Mouse (Mus musculus) right cerebral cortex, postnatal 14 days (tissue): ENCODE measurements around the gene Mbtps1.

Experiments used
- DNase-seq: peaks from one replicate; pipeline ENCODE4 v3.0.0; 2022

Mbtps1 gene

GRCm38 (mm10) chr8:119558603-119559401, at the start of gene Mbtps1:
Gene Mbtps1 (minus strand): TSS chr8:119558735.
- DNase-seq = peak; percentile 97

DNA sequence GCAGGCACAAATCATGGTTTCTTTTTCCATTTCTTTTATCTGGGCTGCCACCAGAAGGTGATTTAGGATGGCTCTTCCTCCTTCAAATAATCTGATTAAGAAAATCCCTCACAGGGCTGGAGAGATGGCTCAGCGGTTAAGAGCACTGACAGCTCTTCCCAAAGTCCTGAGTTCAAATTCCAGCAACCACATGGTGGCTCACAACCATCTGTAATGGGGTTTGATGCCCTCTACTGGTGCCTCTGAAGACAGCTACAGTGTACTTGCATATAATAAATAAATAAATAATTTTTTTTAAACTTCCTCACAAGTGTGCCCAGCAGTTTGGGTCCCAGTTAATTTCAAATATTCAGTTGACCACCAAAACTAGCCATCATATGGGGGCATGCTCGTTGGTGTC, 47.7 kb upstream of the Mbtps1 start:
- no peak for DNase-seq

DNA sequence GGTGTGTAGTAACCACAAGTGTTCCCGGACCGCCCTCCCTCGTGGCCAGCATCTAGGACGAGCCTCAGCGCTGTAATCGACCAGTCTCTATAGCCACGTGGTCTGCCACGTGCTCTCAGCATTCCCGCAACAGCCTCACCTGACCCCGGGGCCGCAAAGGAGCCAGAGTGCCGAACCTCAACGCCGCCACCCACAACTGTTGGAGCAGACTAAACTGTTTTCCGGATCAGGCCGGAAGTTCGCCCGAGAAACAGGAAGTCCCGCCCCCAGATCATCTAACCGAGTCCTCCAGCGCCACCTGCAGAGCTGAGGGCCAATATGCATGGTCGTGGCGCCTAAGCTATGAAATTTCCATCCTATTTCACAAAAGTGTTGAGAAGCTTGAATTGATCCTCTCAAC, 46.5 kb upstream of the Mbtps1 start, which contains the start of gene Taf1c:
TSS of gene Taf1c (minus strand) at position 227 of the 400 bp plus-strand sequence.
- peak; percentile 93 for DNase-seq

- DNase-seq = no peak
Observed at GRCm38 (mm10) chr8:119604398-119604803, 45.9 kb upstream of the Mbtps1 start.

GRCm38 (mm10) chr8:119603771-119604170, 45.2 kb upstream of the Mbtps1 start:
- DNase-seq = no peak

DNA sequence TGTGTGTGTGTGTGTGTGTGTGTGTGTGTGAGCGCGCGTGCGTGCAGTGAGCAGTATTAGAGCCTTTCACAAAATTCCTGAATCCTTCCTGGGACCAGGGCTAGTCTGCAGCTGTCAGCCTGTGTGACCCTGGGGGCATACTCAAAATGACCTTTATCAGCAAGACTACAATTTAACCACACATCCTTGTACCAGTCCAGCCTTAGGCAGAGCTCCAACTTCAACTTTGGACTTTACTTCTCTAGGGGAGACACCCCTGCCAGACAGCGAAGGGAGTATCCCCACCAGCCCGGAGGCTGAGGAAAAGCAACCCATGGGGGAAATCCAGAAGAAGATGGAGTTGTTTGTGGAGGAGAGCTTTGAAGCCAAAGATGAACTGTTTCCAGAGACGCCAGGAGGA, 32.9 kb upstream of the Mbtps1 start:
- no peak for DNase-seq

- no peak for DNase-seq
Observed at GRCm38 (mm10) chr8:119590348-119590747, 31.8 kb upstream of the Mbtps1 start.

GRCm38 (mm10) chr8:119588844-119589243, 30.3 kb upstream of the Mbtps1 start:
- DNase-seq = no peak

- no peak for DNase-seq
Observed at GRCm38 (mm10) chr8:119588321-119588720, 29.8 kb upstream of the Mbtps1 start.

- DNase-seq = no peak
Observed at GRCm38 (mm10) chr8:119585901-119586300, 27.4 kb upstream of the Mbtps1 start.

- no peak for DNase-seq
Observed at GRCm38 (mm10) chr8:119580441-119581161, 22.1 kb upstream of the Mbtps1 start.

- DNase-seq = no peak
Observed at GRCm38 (mm10) chr8:119579096-119579495, 20.6 kb upstream of the Mbtps1 start.

GRCm38 (mm10) chr8:119575366-119575726, 16.8 kb upstream of the Mbtps1 start:
- DNase-seq = no peak

DNA sequence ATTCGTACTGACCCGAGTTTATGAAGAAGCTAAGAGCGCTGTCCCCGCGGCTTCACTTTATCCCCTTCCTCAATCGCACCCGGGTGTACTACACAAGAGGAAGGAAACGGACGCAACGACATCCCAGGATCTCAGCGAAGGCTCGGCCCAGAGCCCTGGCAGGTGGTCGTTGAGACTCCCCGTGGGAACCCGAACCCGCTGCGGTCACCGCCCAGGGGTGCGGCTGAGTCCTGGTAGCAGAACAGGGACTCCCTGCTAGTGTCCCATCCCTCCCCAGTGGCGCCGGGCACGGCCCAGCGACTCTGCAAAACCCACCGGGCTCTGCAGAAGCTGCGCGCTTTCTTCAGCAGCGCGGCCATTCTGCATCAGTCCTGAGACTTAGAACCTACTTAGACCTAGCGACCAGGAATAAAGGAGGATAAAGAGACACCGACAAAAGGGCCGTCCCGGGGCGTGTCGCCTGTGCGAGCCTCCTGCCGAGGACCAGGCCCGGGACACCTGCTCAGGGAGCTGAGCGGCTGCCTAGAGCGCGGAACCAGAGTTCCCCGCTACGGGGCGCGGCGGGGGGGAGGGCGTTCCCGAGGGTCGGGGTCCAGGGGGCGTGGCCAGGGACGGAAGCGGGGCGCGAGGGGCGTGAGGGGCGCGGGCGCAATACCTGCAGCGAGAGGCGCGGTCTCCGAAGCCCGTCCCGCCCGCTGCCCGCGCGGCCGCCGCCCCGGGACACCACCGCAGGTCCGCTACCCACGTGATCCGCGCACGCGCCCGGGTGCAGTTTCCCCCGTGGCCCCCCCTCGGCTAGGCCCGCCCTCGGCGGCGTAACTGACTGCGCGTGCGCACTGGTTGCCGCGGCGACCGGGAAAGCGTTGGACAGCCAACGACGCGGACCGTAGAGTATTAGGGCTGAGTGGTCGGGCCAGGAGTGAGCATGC, 16.2 kb upstream of the Mbtps1 start, which contains the start of the genes Hsdl1 and Dnaaf1:
TSS of gene Hsdl1 (minus strand) at position 747 of the 929 bp plus-strand sequence.
TSS of gene Dnaaf1 (plus strand) at position 799 of the 929 bp plus-strand sequence.
- DNase-seq = peak; percentile 98

DNA sequence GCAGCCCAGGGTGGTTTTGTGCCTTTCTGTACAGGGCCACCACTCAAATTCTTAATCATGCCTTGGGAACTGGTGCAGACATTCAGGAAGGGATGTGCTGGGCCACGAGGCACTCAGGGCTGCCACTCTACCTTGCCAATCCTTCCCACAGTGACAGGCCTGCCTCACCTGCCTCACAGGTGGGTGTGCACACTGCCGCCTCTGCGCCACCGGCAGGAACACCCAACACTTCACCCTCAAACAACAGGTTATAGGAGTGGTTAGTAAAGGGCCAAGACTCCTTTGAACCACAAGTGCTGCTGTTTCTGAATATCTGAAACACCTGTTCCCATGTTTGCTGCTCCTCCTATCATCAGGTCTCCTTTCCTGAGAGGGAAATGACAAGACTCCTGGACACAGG, 13.9 kb upstream of the Mbtps1 start:
- no peak for DNase-seq

- DNase-seq = no peak
Observed at GRCm38 (mm10) chr8:119571135-119571534, 12.6 kb upstream of the Mbtps1 start.

DNA sequence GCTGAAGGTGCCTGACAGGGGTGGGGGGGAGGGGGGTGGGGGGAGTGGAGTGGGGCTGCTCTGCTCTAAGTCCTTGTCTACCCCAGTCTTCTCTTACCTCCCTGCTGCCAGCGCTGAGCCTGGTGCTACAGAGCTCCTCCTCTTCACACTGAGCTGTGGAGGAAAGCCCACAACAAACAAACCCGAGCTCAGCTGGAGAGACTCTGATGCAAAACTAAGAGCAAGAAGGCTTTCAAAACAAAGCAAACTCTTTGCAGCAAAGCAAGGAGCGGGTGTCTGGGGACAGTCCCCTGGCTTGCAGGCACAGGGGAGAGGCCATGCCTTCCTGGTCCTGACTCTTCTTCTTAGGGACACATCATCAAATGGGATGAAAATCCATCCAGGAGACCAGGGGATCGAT, 11.3 kb upstream of the Mbtps1 start:
- DNase-seq = no peak

DNA sequence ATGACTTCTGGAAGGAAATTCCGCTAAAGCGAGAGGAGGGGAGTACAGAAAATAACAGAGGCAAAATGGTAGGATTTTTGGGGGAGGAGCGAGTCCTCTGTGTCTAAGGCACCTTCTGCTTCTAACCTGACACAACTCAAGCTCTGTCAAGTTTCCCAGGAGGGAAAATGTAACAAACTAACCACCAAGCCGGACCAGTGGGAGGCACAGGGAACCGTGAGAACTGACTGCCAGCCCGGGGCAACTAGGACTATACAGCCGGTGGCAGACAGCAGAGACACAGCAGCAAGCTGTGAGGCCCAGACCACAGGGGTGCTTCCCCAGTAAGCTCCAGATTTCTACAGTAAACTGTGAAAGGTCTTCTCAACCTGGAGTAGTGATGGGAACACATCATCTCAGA, 10.4 kb upstream of the Mbtps1 start:
- DNase-seq = no peak

DNA sequence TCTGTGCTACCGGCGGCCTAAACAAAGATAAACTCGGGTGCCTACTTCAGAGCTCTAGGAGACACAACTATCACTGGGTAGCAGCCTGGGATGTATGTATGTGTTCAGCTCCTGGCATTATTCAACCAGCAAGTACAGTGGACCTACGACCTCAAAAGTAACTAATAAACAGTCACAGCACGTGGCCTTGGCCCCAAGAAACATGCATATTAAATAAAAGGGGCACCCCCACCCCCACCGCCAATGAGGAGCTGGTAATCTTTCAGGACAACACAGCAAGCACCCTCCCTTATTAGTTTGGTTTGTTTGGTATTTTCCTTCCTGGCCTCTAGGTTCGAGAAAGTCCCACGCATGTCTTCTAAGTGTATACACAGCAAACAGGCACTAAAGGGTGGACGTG, 9.7 kb upstream of the Mbtps1 start:
- DNase-seq = no peak

- no peak for DNase-seq
Observed at GRCm38 (mm10) chr8:119566367-119566766, 7.8 kb upstream of the Mbtps1 start.

GRCm38 (mm10) chr8:119563849-119564251, 5.3 kb upstream of the Mbtps1 start:
- no peak for DNase-seq

DNA sequence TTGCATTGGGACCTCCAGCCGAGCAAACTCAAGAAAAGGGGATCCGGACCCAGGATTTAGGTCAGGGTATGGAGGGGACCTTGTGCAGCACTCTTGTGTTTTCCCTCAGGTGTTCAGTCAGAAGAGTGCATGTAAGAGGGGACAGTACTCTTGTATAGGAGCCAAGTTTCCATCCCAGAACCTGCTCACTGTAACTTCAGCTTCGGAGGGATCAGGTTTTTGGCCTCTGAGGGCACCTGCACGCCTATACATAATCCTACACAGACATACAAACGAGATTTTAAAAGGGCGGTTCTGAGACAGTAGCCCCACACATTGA, 826 bp upstream of the Mbtps1 start:
- no peak for DNase-seq
